Mouse (Mus musculus): ENCODE results near the gene 2300003K06Rik. TPM values are rescaled to one million over a fixed set of nuclear protein-coding genes. Genes with fewer than 3 reads are reported as not detected.

The 2300003K06Rik gene
- polyA plus RNA-seq (2014; fragmentation: Illumina TruSeq; extraction: RNeasy Lipid Tissue Mini Kit (QIAGEN cat#74804); ENCODE audit: insufficient read depth, low read depth, low replicate concordance) = not detected

DNA sequence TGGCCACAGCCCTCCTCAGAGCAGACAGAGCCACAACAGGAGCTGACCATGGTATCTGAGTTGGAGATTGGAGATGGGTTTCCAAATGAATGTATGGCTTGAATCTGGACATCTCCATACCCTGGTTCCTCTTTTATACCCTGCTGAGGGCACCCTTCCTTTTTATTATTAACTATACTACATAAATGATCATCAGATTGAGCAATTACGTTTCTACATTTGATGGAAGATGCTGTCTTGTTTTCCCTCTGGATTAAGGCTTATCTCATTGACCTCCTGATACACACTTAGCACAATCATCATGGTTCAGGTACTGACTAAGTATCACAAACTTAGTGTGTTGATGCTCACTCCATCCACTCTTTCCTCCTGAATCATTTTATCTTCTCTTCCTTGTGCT is at the start of gene 2300003K06Rik:
Gene 2300003K06Rik (minus strand): TSS at position 101 of the 400 bp plus-strand sequence.

GRCm38 (mm10) chr11:99878887-99879286 is 41.0 kb upstream of the 2300003K06Rik start, which contains the start of gene Gm11567:
Gene Gm11567, plus strand, starts transcription at chr11:99879187.

GRCm38 (mm10) chr11:99873089-99873488 is 35.2 kb upstream of the 2300003K06Rik start, which contains the start of gene Krtap9-1:
Gene Krtap9-1, plus strand, starts transcription at chr11:99873389.

GRCm38 (mm10) chr11:99864176-99864575 is 26.3 kb upstream of the 2300003K06Rik start, which contains the start of gene Gm11559:
Gene Gm11559, plus strand, starts transcription at chr11:99864476.

GRCm38 (mm10) chr11:99857617-99858016 is 19.8 kb upstream of the 2300003K06Rik start, which contains the start of gene Gm11568:
Gene Gm11568, plus strand, starts transcription at chr11:99857917.

DNA sequence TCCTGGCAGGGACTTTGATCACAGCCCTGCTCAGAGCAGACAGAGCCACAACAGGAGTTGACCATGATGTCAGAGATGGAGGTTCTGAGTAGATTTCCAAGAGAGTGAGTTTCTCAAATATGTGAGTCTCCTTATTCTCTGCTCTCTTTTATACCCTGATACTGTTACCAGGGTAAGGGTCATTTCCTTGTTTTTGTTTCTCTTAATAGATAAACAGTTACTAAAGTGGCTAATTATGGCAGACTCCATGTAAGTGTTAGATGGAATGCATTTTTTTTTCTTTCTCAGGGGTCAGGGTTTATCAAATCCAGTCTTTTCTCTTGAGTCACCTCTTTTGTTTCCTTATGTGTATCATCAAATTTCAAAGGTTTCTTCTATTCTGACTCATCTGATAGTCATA is 13.6 kb upstream of the 2300003K06Rik start, which contains the start of gene Krtap4-16:
Gene Krtap4-16 (minus strand): TSS at position 101 of the 400 bp plus-strand sequence.

GRCm38 (mm10) chr11:99815566-99815965 is 22.3 kb downstream of the 2300003K06Rik start, which contains the start of gene Gm11564:
Gene Gm11564, minus strand, starts transcription at chr11:99815666.

GRCm38 (mm10) chr11:99809792-99810191 is 28.1 kb downstream of the 2300003K06Rik start, which contains the start of gene Krtap4-13:
Gene Krtap4-13, minus strand, starts transcription at chr11:99809892.

DNA sequence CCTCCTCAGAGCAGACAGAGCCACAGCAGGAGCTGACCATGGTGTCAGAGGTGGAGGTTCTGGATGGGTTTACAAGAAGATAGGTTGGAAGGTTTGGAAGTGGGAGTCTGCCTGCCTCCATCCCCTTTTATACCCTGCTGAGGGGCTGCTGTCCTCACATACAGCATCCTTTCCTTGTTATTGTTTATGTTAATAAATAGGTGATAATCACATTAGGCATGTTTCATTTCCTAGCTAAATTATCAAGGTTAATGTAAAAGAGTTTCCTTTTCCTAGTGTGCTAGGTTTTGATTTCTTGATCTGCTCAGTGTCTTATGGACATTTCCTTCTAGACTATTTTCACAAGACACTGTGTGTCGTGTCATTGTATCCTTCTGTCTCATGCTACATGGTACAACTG is 33.5 kb downstream of the 2300003K06Rik start, which contains the start of gene Gm11554:
Gene Gm11554 (minus strand): TSS at position 101 of the 400 bp plus-strand sequence.

DNA sequence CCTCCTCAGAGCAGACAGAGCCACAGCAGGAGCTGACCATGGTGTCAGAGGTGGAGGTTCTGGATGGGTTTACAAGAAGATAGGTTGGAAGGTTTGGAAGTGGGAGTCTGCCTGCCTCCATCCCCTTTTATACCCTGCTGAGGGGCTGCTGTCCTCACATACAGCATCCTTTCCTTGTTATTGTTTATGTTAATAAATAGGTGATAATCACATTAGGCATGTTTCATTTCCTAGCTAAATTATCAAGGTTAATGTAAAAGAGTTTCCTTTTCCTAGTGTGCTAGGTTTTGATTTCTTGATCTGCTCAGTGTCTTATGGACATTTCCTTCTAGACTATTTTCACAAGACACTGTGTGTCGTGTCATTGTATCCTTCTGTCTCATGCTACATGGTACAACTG is 39.0 kb downstream of the 2300003K06Rik start, which contains the start of gene Gm11569:
Gene Gm11569 (minus strand): TSS at position 101 of the 400 bp plus-strand sequence.

GRCm38 (mm10) chr11:99793367-99793766 is 44.5 kb downstream of the 2300003K06Rik start, which contains the start of gene Gm11596:
Gene Gm11596, minus strand, starts transcription at chr11:99793467.

Other genes with a start within 250 kb of the 2300003K06Rik start
- not detected for gene Krtap1-3, start 246.7 kb downstream of the 2300003K06Rik start, polyA plus RNA-seq (2014; fragmentation: Illumina TruSeq; extraction: RNeasy Lipid Tissue Mini Kit (QIAGEN cat#74804); ENCODE audit: insufficient read depth, low read depth, low replicate concordance)
- not detected for gene Krtap9-3, start 240.0 kb downstream of the 2300003K06Rik start, polyA plus RNA-seq (2014; fragmentation: Illumina TruSeq; extraction: RNeasy Lipid Tissue Mini Kit (QIAGEN cat#74804); ENCODE audit: insufficient read depth, low read depth, low replicate concordance)
- gene Gm11938, start 234.8 kb downstream of the 2300003K06Rik start, polyA plus RNA-seq (2014; fragmentation: Illumina TruSeq; extraction: RNeasy Lipid Tissue Mini Kit (QIAGEN cat#74804); ENCODE audit: insufficient read depth, low read depth, low replicate concordance) = not detected
- gene Gm11937, start 227.9 kb downstream of the 2300003K06Rik start, polyA plus RNA-seq (2014; fragmentation: Illumina TruSeq; extraction: RNeasy Lipid Tissue Mini Kit (QIAGEN cat#74804); ENCODE audit: insufficient read depth, low read depth, low replicate concordance) = not detected
- not detected for gene Krtap2-4, start 223.2 kb downstream of the 2300003K06Rik start, polyA plus RNA-seq (2014; fragmentation: Illumina TruSeq; extraction: RNeasy Lipid Tissue Mini Kit (QIAGEN cat#74804); ENCODE audit: insufficient read depth, low read depth, low replicate concordance)
- not detected for gene Gm11562, start 217.6 kb downstream of the 2300003K06Rik start, polyA plus RNA-seq (2014; fragmentation: Illumina TruSeq; extraction: RNeasy Lipid Tissue Mini Kit (QIAGEN cat#74804); ENCODE audit: insufficient read depth, low read depth, low replicate concordance)
- gene Krtap4-1, start 209.8 kb downstream of the 2300003K06Rik start, polyA plus RNA-seq (2014; fragmentation: Illumina TruSeq; extraction: RNeasy Lipid Tissue Mini Kit (QIAGEN cat#74804); ENCODE audit: insufficient read depth, low read depth, low replicate concordance) = not detected
- not detected for gene Krtap4-2, start 203.0 kb downstream of the 2300003K06Rik start, polyA plus RNA-seq (2014; fragmentation: Illumina TruSeq; extraction: RNeasy Lipid Tissue Mini Kit (QIAGEN cat#74804); ENCODE audit: insufficient read depth, low read depth, low replicate concordance)
- gene Krtap4-7, start 194.0 kb downstream of the 2300003K06Rik start, polyA plus RNA-seq (2014; fragmentation: Illumina TruSeq; extraction: RNeasy Lipid Tissue Mini Kit (QIAGEN cat#74804); ENCODE audit: insufficient read depth, low read depth, low replicate concordance) = not detected
- gene Gm11555, start 187.8 kb downstream of the 2300003K06Rik start, polyA plus RNA-seq (2014; fragmentation: Illumina TruSeq; extraction: RNeasy Lipid Tissue Mini Kit (QIAGEN cat#74804); ENCODE audit: insufficient read depth, low read depth, low replicate concordance) = not detected
- gene Gm11563, start 179.1 kb downstream of the 2300003K06Rik start, polyA plus RNA-seq (2014; fragmentation: Illumina TruSeq; extraction: RNeasy Lipid Tissue Mini Kit (QIAGEN cat#74804); ENCODE audit: insufficient read depth, low read depth, low replicate concordance) = not detected
- not detected for gene Krtap4-6, start 172.1 kb downstream of the 2300003K06Rik start, polyA plus RNA-seq (2014; fragmentation: Illumina TruSeq; extraction: RNeasy Lipid Tissue Mini Kit (QIAGEN cat#74804); ENCODE audit: insufficient read depth, low read depth, low replicate concordance)
- not detected for gene Gm14190, start 147.3 kb downstream of the 2300003K06Rik start, polyA plus RNA-seq (2014; fragmentation: Illumina TruSeq; extraction: RNeasy Lipid Tissue Mini Kit (QIAGEN cat#74804); ENCODE audit: insufficient read depth, low read depth, low replicate concordance)
- not detected for gene Gm14180, start 103.8 kb downstream of the 2300003K06Rik start, polyA plus RNA-seq (2014; fragmentation: Illumina TruSeq; extraction: RNeasy Lipid Tissue Mini Kit (QIAGEN cat#74804); ENCODE audit: insufficient read depth, low read depth, low replicate concordance)
- gene Gm11595, start 65.2 kb downstream of the 2300003K06Rik start, polyA plus RNA-seq (2014; fragmentation: Illumina TruSeq; extraction: RNeasy Lipid Tissue Mini Kit (QIAGEN cat#74804); ENCODE audit: insufficient read depth, low read depth, low replicate concordance) = not detected
- gene Krtap4-8, start 57.4 kb downstream of the 2300003K06Rik start, polyA plus RNA-seq (2014; fragmentation: Illumina TruSeq; extraction: RNeasy Lipid Tissue Mini Kit (QIAGEN cat#74804); ENCODE audit: insufficient read depth, low read depth, low replicate concordance) = not detected
- gene Krtap4-9, start 52.9 kb downstream of the 2300003K06Rik start, polyA plus RNA-seq (2014; fragmentation: Illumina TruSeq; extraction: RNeasy Lipid Tissue Mini Kit (QIAGEN cat#74804); ENCODE audit: insufficient read depth, low read depth, low replicate concordance) = not detected
- not detected for gene Gm11596, start 44.6 kb downstream of the 2300003K06Rik start, polyA plus RNA-seq (2014; fragmentation: Illumina TruSeq; extraction: RNeasy Lipid Tissue Mini Kit (QIAGEN cat#74804); ENCODE audit: insufficient read depth, low read depth, low replicate concordance)
- not detected for gene Gm11569, start 39.1 kb downstream of the 2300003K06Rik start, polyA plus RNA-seq (2014; fragmentation: Illumina TruSeq; extraction: RNeasy Lipid Tissue Mini Kit (QIAGEN cat#74804); ENCODE audit: insufficient read depth, low read depth, low replicate concordance)
- not detected for gene Gm11554, start 33.6 kb downstream of the 2300003K06Rik start, polyA plus RNA-seq (2014; fragmentation: Illumina TruSeq; extraction: RNeasy Lipid Tissue Mini Kit (QIAGEN cat#74804); ENCODE audit: insufficient read depth, low read depth, low replicate concordance)
- gene Krtap4-13, start 28.2 kb downstream of the 2300003K06Rik start, polyA plus RNA-seq (2014; fragmentation: Illumina TruSeq; extraction: RNeasy Lipid Tissue Mini Kit (QIAGEN cat#74804); ENCODE audit: insufficient read depth, low read depth, low replicate concordance) = not detected
- gene Gm11564, start 22.4 kb downstream of the 2300003K06Rik start, polyA plus RNA-seq (2014; fragmentation: Illumina TruSeq; extraction: RNeasy Lipid Tissue Mini Kit (QIAGEN cat#74804); ENCODE audit: insufficient read depth, low read depth, low replicate concordance) = not detected
- not detected for gene Krtap4-16, start 13.5 kb upstream of the 2300003K06Rik start, polyA plus RNA-seq (2014; fragmentation: Illumina TruSeq; extraction: RNeasy Lipid Tissue Mini Kit (QIAGEN cat#74804); ENCODE audit: insufficient read depth, low read depth, low replicate concordance)
- not detected for gene Gm11568, start 19.9 kb upstream of the 2300003K06Rik start, polyA plus RNA-seq (2014; fragmentation: Illumina TruSeq; extraction: RNeasy Lipid Tissue Mini Kit (QIAGEN cat#74804); ENCODE audit: insufficient read depth, low read depth, low replicate concordance)
- not detected for gene Gm11559, start 26.4 kb upstream of the 2300003K06Rik start, polyA plus RNA-seq (2014; fragmentation: Illumina TruSeq; extraction: RNeasy Lipid Tissue Mini Kit (QIAGEN cat#74804); ENCODE audit: insufficient read depth, low read depth, low replicate concordance)
- gene Krtap9-1, start 35.3 kb upstream of the 2300003K06Rik start, polyA plus RNA-seq (2014; fragmentation: Illumina TruSeq; extraction: RNeasy Lipid Tissue Mini Kit (QIAGEN cat#74804); ENCODE audit: insufficient read depth, low read depth, low replicate concordance) = not detected
- not detected for gene Gm11567, start 41.1 kb upstream of the 2300003K06Rik start, polyA plus RNA-seq (2014; fragmentation: Illumina TruSeq; extraction: RNeasy Lipid Tissue Mini Kit (QIAGEN cat#74804); ENCODE audit: insufficient read depth, low read depth, low replicate concordance)
- gene Krtap31-1, start 69.9 kb upstream of the 2300003K06Rik start, polyA plus RNA-seq (2014; fragmentation: Illumina TruSeq; extraction: RNeasy Lipid Tissue Mini Kit (QIAGEN cat#74804); ENCODE audit: insufficient read depth, low read depth, low replicate concordance) = not detected
- not detected for gene Gm11565, start 76.7 kb upstream of the 2300003K06Rik start, polyA plus RNA-seq (2014; fragmentation: Illumina TruSeq; extraction: RNeasy Lipid Tissue Mini Kit (QIAGEN cat#74804); ENCODE audit: insufficient read depth, low read depth, low replicate concordance)
- gene Krtap31-2, start 98.2 kb upstream of the 2300003K06Rik start, polyA plus RNA-seq (2014; fragmentation: Illumina TruSeq; extraction: RNeasy Lipid Tissue Mini Kit (QIAGEN cat#74804); ENCODE audit: insufficient read depth, low read depth, low replicate concordance) = not detected
- gene Krtap9-5, start 110.4 kb upstream of the 2300003K06Rik start, polyA plus RNA-seq (2014; fragmentation: Illumina TruSeq; extraction: RNeasy Lipid Tissue Mini Kit (QIAGEN cat#74804); ENCODE audit: insufficient read depth, low read depth, low replicate concordance) = not detected
- gene Krtap29-1, start 141.0 kb upstream of the 2300003K06Rik start, polyA plus RNA-seq (2014; fragmentation: Illumina TruSeq; extraction: RNeasy Lipid Tissue Mini Kit (QIAGEN cat#74804); ENCODE audit: insufficient read depth, low read depth, low replicate concordance) = not detected
- not detected for gene Krtap16-1, start 148.5 kb upstream of the 2300003K06Rik start, polyA plus RNA-seq (2014; fragmentation: Illumina TruSeq; extraction: RNeasy Lipid Tissue Mini Kit (QIAGEN cat#74804); ENCODE audit: insufficient read depth, low read depth, low replicate concordance)
- gene Krtap17-1, start 155.9 kb upstream of the 2300003K06Rik start, polyA plus RNA-seq (2014; fragmentation: Illumina TruSeq; extraction: RNeasy Lipid Tissue Mini Kit (QIAGEN cat#74804); ENCODE audit: insufficient read depth, low read depth, low replicate concordance) = 4.2 TPM
- gene Krt33a, start 178.1 kb upstream of the 2300003K06Rik start, polyA plus RNA-seq (2014; fragmentation: Illumina TruSeq; extraction: RNeasy Lipid Tissue Mini Kit (QIAGEN cat#74804); ENCODE audit: insufficient read depth, low read depth, low replicate concordance) = not detected
- not detected for gene Krt33b, start 191.8 kb upstream of the 2300003K06Rik start, polyA plus RNA-seq (2014; fragmentation: Illumina TruSeq; extraction: RNeasy Lipid Tissue Mini Kit (QIAGEN cat#74804); ENCODE audit: insufficient read depth, low read depth, low replicate concordance)
- gene Krt34, start 203.5 kb upstream of the 2300003K06Rik start, polyA plus RNA-seq (2014; fragmentation: Illumina TruSeq; extraction: RNeasy Lipid Tissue Mini Kit (QIAGEN cat#74804); ENCODE audit: insufficient read depth, low read depth, low replicate concordance) = 0.14 TPM
- gene Krt31, start 212.5 kb upstream of the 2300003K06Rik start, polyA plus RNA-seq (2014; fragmentation: Illumina TruSeq; extraction: RNeasy Lipid Tissue Mini Kit (QIAGEN cat#74804); ENCODE audit: insufficient read depth, low read depth, low replicate concordance) = not detected

Measured in lung, adult 10 weeks (tissue).